Mouse (Mus musculus): ENCODE data around the gene Cish. TPM values are rescaled to one million over a fixed set of nuclear protein-coding genes. Genes with fewer than 3 reads are reported as not detected.

The Cish gene
- polyA plus RNA-seq, 1 experiment from 2014 or later, result 8.4 TPM

DNA sequence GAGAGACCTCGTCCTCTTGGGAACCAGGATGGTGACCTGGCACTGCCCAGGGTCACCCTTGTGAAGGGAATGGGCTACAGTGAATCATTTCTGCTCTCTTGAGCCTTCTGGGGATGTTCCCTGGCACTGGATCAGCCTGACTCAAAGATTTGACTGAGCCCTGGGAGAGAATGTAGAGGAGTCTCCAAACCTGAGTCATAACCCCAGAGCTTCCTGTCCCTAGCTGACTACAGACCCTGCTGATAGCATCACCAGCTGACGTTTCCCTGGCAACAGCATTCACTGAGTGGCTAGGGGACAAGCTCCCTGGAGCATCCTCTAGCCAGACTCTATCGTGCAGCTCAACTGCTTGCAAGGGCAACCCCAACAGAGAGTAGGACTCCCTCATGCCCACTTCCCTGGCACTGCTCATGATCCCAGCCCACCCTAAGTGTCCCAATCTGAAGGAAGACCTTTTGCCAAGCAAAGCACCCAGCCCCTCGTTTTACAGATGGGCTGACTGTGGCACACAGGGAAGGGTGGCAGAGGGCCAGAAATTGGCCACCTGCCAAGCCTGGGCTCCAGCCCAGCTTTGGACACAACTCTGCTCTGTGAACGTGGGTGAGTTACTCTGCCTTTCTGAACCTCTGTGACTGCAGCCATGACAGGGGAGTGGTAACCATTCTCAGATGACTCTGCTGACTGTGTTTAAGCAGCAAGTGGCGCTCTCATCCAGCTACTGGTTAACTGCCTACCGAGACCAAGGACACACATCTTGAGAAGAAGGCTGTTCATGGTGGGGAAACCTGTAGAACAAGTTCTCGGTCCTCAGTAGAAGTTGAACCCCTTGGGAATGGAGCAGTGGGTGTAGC is 17.1 kb upstream of the Cish start:
- no peak for ATAC-seq (ENCODE audit: low FRiP score)
- peaks cover 27% of the 10 kb centered on the region for H3K4me1 ChIP-seq (replicated peaks)
- no peaks in the 10 kb centered on the region for H3K36me3 ChIP-seq
- H3K4me3 ChIP-seq, result no peak overlapping the region
- H3K9me3 ChIP-seq, result no peaks in the 10 kb centered on the region
- H3K9ac ChIP-seq, result 0 out of 2 replicates have a peak overlapping the region, but pooled peaks have one; percentile 8
- 51% methylated on average over 8 of the region's 8 CpGs for WGBS
- H3K27ac ChIP-seq, result no peak overlapping the region
- no peaks in the 10 kb centered on the region for H3K27me3 ChIP-seq
- H3K4me2 ChIP-seq, result no peak overlapping the region

DNA sequence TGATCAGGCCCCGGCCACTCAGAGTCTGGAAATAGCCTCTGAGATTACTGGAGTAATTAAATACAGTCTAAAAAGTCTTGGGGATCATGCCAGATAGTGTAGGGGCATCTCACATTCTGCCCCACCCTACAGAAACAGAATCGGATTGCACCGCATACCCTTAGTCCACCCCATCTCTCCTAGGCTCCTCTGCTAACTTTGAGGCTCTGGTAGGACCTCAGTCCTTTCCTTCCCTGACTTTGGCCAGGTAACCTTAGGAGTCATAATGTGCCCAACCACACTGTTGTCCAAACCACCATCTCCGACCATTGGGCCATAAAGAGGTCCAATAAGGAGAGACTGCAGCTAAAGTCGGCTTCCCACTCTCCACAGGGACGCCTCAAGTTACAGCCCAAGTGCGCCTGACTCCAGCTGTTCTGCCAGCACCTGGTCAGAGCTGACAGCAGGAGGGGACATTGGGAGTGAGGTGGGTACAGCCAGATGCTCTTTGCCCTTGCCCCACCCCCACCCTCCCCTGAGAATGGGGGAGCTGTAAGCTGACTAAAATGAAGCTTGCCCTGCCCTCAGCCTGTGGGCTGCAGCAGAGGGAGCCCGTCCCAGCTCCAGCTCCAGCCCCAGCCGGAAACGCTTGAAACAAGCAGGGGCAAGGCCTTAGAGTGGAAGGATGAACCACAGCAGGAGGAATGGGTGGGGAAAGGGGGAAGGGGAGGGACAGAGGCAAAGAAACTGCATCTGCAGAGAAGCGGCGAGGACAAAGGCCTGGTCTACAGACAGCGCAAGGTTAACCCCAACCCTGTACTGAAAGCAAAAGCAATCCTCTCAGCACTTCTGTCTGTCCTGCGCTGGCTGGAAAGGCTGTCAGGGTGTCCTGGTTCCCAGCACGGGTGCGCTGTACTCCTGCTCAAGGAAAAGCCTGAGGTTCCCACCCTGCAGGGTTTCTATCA is 16.2 kb upstream of the Cish start:
- Histone ChIP-seq H3K27me3 (no peaks in the 10 kb centered on the region), H3K4me1 (replicated peaks) (peaks cover 27% of the 10 kb centered on the region), H3K9ac (no peak overlapping the region), H3K4me3 (no peak overlapping the region), H3K36me3 (no peaks in the 10 kb centered on the region), H3K27ac (no peak overlapping the region), H3K9me3 (no peaks in the 10 kb centered on the region), H3K4me2 (no peak overlapping the region)
- WGBS, result 30% methylated on average over 16 of the region's 16 CpGs
- ATAC-seq (ENCODE audit: low FRiP score), result no peak

DNA sequence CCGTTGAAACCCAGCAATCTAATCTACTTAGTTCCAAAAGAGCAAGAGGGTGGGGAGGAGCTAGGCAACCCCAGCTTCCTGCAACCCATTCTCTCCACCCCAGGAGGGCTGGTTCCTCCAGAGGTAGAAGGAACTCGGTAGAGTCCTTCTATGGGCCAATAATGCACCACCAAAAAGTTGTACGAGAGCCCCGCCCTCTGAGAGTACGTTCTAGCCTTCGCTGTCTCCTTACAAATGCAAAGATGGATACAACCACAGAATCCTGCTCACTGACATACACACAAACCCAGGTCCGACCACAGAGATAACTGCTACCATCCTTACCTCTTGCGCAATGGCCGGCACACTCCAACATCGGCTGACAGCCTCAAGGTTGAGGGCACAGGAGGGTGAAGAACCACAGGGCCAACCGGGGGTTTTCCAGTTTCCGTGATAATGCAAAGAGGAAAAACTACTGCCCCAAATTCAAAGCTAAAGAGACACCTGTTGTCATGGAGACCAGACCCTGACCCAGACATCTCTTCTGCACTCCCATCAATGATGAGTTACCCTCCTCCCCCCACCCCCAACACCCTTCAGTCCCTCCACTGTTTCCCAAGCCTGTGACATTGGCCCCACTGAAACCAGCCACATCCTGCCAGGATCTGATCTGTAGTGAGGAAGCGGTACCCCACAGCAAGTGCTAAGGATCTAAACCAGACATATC is 15.4 kb upstream of the Cish start:
- no peak for ATAC-seq (ENCODE audit: low FRiP score)
- no peak overlapping the region for H3K4me2 ChIP-seq
- no peak overlapping the region for H3K9ac ChIP-seq
- WGBS, result 38% methylated on average over 13 of the region's 13 CpGs
- no peaks in the 10 kb centered on the region for H3K9me3 ChIP-seq
- H3K27ac ChIP-seq, result no peak overlapping the region
- H3K4me1 ChIP-seq (replicated peaks), result peaks cover 27% of the 10 kb centered on the region
- no peaks in the 10 kb centered on the region for H3K36me3 ChIP-seq
- H3K27me3 ChIP-seq, result no peaks in the 10 kb centered on the region
- no peak overlapping the region for H3K4me3 ChIP-seq

DNA sequence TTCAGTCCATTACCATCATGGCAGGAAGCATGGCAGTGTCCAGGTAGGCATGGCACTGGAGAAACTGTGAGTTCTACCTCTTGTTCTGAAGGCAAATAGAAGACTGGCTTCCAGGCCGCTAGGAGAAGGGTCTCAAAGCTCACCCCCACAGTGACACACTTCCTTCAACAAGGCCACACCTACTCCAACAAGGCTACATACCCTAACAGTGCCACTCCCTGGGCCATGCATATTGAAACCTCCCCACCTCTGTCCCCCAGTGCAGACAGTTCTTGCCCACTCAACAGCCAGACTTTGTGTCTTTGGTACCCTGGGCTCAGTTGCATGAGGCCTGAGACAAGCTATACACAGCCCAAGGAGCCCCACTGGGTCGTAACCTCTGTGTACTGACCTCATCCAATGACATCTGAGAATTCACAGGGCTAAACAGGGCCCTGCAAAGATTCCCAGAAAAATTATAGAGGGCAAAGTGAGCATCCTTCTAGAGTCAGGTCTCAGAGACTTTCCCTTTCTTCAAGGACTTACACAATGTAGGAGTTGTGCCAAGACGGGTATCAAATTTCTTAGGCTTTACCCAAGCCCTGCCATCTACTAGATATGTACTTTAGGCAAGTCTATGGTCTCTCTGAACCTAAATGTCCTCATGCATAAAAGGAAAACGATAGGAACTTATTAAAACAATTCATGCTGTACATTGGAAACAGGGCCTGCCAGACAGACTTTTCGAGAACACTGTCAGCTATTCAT is 14.4 kb upstream of the Cish start:
- ATAC-seq (ENCODE audit: low FRiP score), result no peak
- no peak overlapping the region for H3K9ac ChIP-seq
- no peak overlapping the region for H3K4me3 ChIP-seq
- H3K4me2 ChIP-seq, result no peak overlapping the region
- no peaks in the 10 kb centered on the region for H3K9me3 ChIP-seq
- no peaks in the 10 kb centered on the region for H3K36me3 ChIP-seq
- no peak overlapping the region for H3K27ac ChIP-seq
- no peaks in the 10 kb centered on the region for H3K27me3 ChIP-seq
- peaks cover 27% of the 10 kb centered on the region for H3K4me1 ChIP-seq (replicated peaks)
- WGBS, result 92% methylated on average over 5 of the region's 5 CpGs

- Histone ChIP-seq H3K4me2 (no peak overlapping the region), H3K4me1 (replicated peaks) (peaks cover 27% of the 10 kb centered on the region), H3K27me3 (no peaks in the 10 kb centered on the region), H3K4me3 (no peak overlapping the region), H3K9me3 (no peaks in the 10 kb centered on the region), H3K36me3 (no peaks in the 10 kb centered on the region), H3K9ac (no peak overlapping the region), H3K27ac (no peak overlapping the region)
- 92% methylated on average over 9 of the region's 9 CpGs for WGBS
- no peak for ATAC-seq (ENCODE audit: low FRiP score)
These were observed 12.9 kb upstream of the Cish start for GRCm38 (mm10) chr9:107282951-107283350.

DNA sequence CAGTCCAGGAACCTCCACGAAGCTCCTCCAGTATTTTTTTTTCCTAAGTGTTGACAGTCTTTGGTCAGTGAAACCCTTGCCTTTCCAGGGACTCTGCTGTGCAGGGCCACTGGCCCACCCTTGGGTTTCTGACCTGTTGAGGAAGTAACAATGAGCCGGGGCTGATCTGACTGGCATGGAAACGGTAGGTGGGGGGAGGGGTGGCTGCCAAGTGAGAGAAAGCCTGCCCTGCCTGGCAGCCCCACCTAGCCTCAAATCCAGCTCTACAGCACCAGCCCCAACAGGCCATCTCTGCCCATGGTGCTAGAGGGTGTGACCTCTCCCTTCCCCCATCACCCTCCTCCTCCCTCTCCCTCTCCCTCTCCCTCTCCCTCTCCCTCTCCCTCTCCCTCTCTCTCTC is 10.8 kb upstream of the Cish start:
- ATAC-seq (ENCODE audit: low FRiP score), result no peak

DNA sequence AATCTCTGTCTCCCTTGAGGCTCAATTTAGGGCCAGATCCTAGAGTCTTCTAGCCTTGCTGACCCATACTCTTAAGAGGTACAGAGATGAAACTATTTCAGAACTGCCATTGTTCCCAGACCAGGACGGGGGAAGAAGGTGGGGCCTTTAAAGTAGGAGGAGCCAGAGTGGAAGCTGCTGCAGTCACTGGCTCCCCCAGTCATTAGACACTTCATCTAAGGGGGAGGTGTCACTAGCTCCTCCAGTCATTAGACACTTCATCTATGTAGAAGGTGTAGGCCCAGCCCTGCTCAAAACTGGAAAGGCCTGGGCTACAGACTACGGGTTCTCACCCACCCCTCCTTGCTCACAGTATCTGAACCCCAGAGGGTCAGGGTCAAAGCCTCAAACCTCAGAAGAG is 8.5 kb upstream of the Cish start:
- 74% methylated on average over 2 of the region's 2 CpGs for WGBS
- peaks cover 28% of the 10 kb centered on the region for H3K27me3 ChIP-seq
- no peak overlapping the region for H3K4me3 ChIP-seq
- no peak overlapping the region for H3K4me2 ChIP-seq
- H3K9ac ChIP-seq, result no peak overlapping the region
- no peak for ATAC-seq (ENCODE audit: low FRiP score)
- no peaks in the 10 kb centered on the region for H3K9me3 ChIP-seq
- H3K36me3 ChIP-seq, result no peaks in the 10 kb centered on the region
- H3K4me1 ChIP-seq (replicated peaks), result peaks cover 10% of the 10 kb centered on the region
- no peak overlapping the region for H3K27ac ChIP-seq

More for the DNA sequence above, 10.8 kb upstream of the Cish start:
- H3K27me3 ChIP-seq, result peaks cover 19% of the 10 kb centered on the region
- H3K9me3 ChIP-seq, result no peaks in the 10 kb centered on the region
- no peaks in the 10 kb centered on the region for H3K36me3 ChIP-seq
- WGBS, result 13% methylated on average over 3 of the region's 3 CpGs
- H3K4me1 ChIP-seq (replicated peaks), result peaks cover 17% of the 10 kb centered on the region
- no peak overlapping the region for H3K9ac ChIP-seq
- no peak overlapping the region for H3K4me2 ChIP-seq
- no peak overlapping the region for H3K27ac ChIP-seq
- no peak overlapping the region for H3K4me3 ChIP-seq

GRCm38 (mm10) chr9:107288105-107288650 is 7.6 kb upstream of the Cish start:
- no peak for ATAC-seq (ENCODE audit: low FRiP score)

GRCm38 (mm10) chr9:107288711-107289110 is 7.1 kb upstream of the Cish start:
- Histone ChIP-seq H3K4me1 (replicated peaks) (peaks cover 10% of the 10 kb centered on the region), H3K36me3 (no peaks in the 10 kb centered on the region), H3K9ac (no peak overlapping the region), H3K27ac (no peak overlapping the region), H3K4me3 (peak overlapping the region; percentile 38; the same call in 1 of the 2 replicates), H3K4me2 (peak overlapping the region; percentile 59), H3K27me3 (peaks cover 38% of the 10 kb centered on the region), H3K9me3 (no peaks in the 10 kb centered on the region)
- 26% methylated on average over 8 of the region's 8 CpGs for WGBS
- no peak for ATAC-seq (ENCODE audit: low FRiP score)

More at GRCm38 (mm10) chr9:107288105-107288650, 7.6 kb upstream of the Cish start:
- H3K9ac ChIP-seq, result no peak overlapping the region
- no peaks in the 10 kb centered on the region for H3K9me3 ChIP-seq
- WGBS, result 93% methylated on average over 14 of the region's 14 CpGs
- H3K36me3 ChIP-seq, result no peaks in the 10 kb centered on the region
- no peak overlapping the region for H3K4me2 ChIP-seq
- peaks cover 37% of the 10 kb centered on the region for H3K27me3 ChIP-seq
- no peak overlapping the region for H3K27ac ChIP-seq
- H3K4me3 ChIP-seq, result no peak overlapping the region
- peaks cover 10% of the 10 kb centered on the region for H3K4me1 ChIP-seq (replicated peaks)

DNA sequence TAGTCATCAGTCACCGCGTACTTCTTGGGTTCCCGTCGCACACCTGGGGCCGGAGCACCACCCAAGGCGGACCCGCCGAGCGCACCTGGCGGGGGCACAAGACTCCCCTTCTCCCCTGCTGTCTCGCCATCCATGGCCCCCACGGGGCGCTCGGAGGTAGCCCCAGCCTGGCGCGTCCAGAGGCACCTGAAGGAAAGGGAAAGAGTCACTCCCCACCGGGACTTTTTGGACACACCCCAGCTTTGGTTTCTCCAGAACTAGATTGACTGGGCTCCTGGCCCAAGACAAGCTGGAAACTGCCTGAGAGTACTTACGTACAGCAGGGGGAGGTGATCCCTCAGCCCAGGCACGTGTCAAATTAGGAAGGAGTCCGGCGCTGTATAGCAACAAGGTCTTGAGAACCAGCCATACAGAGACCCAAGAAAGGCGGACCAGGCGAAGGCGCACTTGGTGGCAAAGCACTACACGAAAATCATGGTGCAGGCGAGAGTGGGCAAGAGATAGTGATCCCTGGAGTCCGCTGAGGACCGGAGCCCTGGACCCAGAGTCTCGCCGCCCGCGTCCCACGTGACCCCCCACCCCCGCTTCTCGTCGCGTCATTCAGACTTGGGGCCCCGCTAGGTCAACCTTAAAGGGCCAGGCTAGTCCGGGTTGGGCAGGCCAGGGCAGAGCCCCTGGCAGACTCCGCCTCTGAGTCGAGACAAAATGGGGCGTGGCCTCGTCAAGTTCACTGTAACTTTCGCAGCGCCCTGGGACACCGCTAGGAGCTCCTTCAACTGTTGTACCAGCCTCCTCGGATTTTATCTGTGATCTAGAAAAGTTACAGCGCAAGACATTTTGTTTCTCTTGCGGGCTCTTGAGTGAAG is 6.4 kb upstream of the Cish start, which contains the start of gene Mapkapk3:
Gene Mapkapk3, minus strand, starts transcription at position 667 of the 866 bp plus-strand sequence.
- H3K27ac ChIP-seq, result no peak within 1 kb of the TSS
- H3K4me2 ChIP-seq, result peak within 1 kb of the TSS; percentile 59
- H3K4me1 ChIP-seq (replicated peaks), result peaks cover 10% of the 10 kb centered on the region
- peak within 1 kb of the TSS; percentile 44 for H3K9ac ChIP-seq
- ATAC-seq (ENCODE audit: low FRiP score), result peak; percentile 53
- no peaks in the 10 kb centered on the region for H3K9me3 ChIP-seq
- WGBS, result 5% methylated on average over 48 of the region's 49 CpGs
- no peaks in the 10 kb centered on the region for H3K36me3 ChIP-seq
- peak within 1 kb of the TSS; percentile 38 for H3K4me3 ChIP-seq
- H3K27me3 ChIP-seq, result peaks cover 38% of the 10 kb centered on the region

Measured in hindbrain, embryonic 13.5 days (tissue).